Mouse (Mus musculus) G1E (cell line): ENCODE measurements around the gene Cd33.

Source experiments
- CTCF ChIP-seq: IDR thresholded peaks from 2 replicates; pipeline ENCODE4 v1.5.1; 2012; ENCODE audit warnings: low read depth, low read length, inconsistent platforms, mixed read lengths
- GATA1 ChIP-seq: IDR thresholded peaks from 2 replicates; pipeline ENCODE4 v1.6.1; 2012; ENCODE audit warnings: borderline replicate concordance, low read length, inconsistent platforms, mixed read lengths
- TAL1 ChIP-seq: conservative IDR thresholded peaks from 2 replicates; pipeline ENCODE4 v1.6.1; 2012; ENCODE audit warnings: low read depth, low read length, inconsistent platforms, mixed read lengths

DNA sequence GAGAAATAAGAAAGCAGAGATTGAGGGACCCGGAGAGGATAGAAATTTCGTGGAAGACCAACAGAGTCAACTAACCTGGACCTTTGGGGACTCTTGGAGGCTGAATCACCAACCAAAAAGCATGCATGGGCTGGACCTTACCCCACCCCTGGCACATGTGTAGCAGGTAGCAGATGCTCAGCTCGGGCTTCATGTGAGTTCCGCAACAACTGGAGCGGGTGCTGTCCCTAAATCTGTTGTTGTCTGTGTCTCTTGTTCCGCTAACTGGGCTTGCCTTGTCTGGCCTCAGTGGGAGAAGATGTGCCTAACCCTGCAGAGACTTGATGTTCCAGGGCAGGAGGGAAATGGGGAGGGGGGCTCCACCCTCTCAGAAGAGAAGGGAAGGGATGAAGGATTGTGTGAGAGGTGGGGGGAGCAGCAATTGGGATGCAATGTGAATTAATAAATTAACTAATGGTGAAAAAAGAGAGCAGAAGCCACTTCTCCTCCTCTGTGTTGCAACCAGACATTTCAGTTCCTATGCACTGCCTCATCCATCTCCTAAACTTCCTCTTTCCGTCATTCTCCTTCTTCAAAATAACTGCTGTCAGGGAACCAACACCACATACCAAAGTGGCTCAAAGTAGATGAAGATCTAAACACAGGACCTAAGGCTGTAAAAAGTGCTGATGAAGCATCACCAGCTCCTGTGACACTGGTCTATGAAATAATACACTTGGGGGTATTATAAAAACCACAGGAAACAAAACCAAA lies at the start of gene Cd33:
- TF ChIP-seq TAL1, result no peak
- TF ChIP-seq CTCF, result no peak
- no peak for TF ChIP-seq GATA1
